In genomic region chr2:158615702-158616101, GRCm38 (mm10) we compare ENCODE assay signal across 15 mouse cellular contexts. TPM values are rescaled to one million over a fixed set of nuclear protein-coding genes. Genes with fewer than 3 reads are reported as not detected.
A peak's percentile ranks its signal among the peaks of the same experiment; 100 is the strongest.
DNase-seq lines count a peak whose midpoint lies in the region; ATAC-seq lines count a peak whose summit lies in the region.
"Had no signal": no experiment of that assay in that cellular context is flagged by ENCODE, and none has a peak within 500 bp of the region (broad histone marks: within the 10 kb centered on the region; RNA-seq: fewer than 3 reads in every experiment).

No protein-coding gene starts in this region.

- 0 out of 2 replicates have a peak, but pooled peaks cover 3% of the 10 kb centered on the region for H3K36me3 ChIP-seq in forebrain, embryonic 12.5 days (replicated peaks)
- no peaks in the 10 kb centered on the region for H3K36me3 ChIP-seq in hindbrain, embryonic 12.5 days
- H3K36me3 ChIP-seq in midbrain, embryonic 11.5 days (ENCODE audit: control insufficient read depth, insufficient read depth, low read length), result no peaks in the 10 kb centered on the region
- H3K36me3 ChIP-seq in neural tube, embryonic 13.5 days, result no peaks in the 10 kb centered on the region
- H3K36me3 ChIP-seq: liver, embryonic 15.5 days had no signal

- H3K27me3 ChIP-seq in forebrain, embryonic 12.5 days, result peaks cover 97% of the 10 kb centered on the region
- H3K27me3 ChIP-seq in hindbrain, embryonic 12.5 days, result peaks cover 93% of the 10 kb centered on the region
- peaks cover 77% of the 10 kb centered on the region for H3K27me3 ChIP-seq in midbrain, embryonic 11.5 days (ENCODE audit: control insufficient read depth, insufficient read depth, low read length)
- H3K27me3 ChIP-seq in neural tube, embryonic 13.5 days, result peaks cover 100% of the 10 kb centered on the region

- ATAC-seq in forebrain, embryonic 12.5 days (ENCODE audit: low FRiP score), result no peak
- no peak for ATAC-seq in hindbrain, embryonic 12.5 days (ENCODE audit: low FRiP score)
- no peak for ATAC-seq in midbrain, embryonic 11.5 days (ENCODE audit: low FRiP score)
- ATAC-seq in neural tube, embryonic 13.5 days (ENCODE audit: low read depth), result no peak

- peak overlapping the region; percentile 51 for H3K4me3 ChIP-seq in forebrain, embryonic 12.5 days (replicated peaks)
- H3K4me3 ChIP-seq in hindbrain, embryonic 12.5 days, result peak overlapping the region; percentile 49
- H3K4me3 ChIP-seq in midbrain, embryonic 11.5 days (ENCODE audit: low read depth, low read length), result peak overlapping the region; percentile 18; the same call in 1 of the 2 replicates
- peak overlapping the region; percentile 50 for H3K4me3 ChIP-seq in neural tube, embryonic 13.5 days
- H3K4me3 ChIP-seq: gastrocnemius, adult 2 months; liver, embryonic 15.5 days had no signal

- peak overlapping the region; percentile 43; the same call in 1 of the 2 replicates for H3K27ac ChIP-seq in forebrain, embryonic 12.5 days
- H3K27ac ChIP-seq in hindbrain, embryonic 12.5 days, result peak overlapping the region; percentile 70
- H3K27ac ChIP-seq in midbrain, embryonic 11.5 days (ENCODE audit: low read depth, low read length), result no peak overlapping the region
- H3K27ac ChIP-seq in neural tube, embryonic 13.5 days (replicated peaks), result peak overlapping the region; percentile 81
- H3K27ac ChIP-seq: gastrocnemius, adult 2 months; liver, embryonic 15.5 days had no signal

- peak overlapping the region; percentile 52 for H3K4me2 ChIP-seq in forebrain, embryonic 12.5 days
- H3K4me2 ChIP-seq in hindbrain, embryonic 12.5 days (replicated peaks), result peak overlapping the region; percentile 52
- H3K4me2 ChIP-seq in midbrain, embryonic 11.5 days, result peak overlapping the region; percentile 29
- peak overlapping the region; percentile 59 for H3K4me2 ChIP-seq in neural tube, embryonic 13.5 days

- peaks cover 30% of the 10 kb centered on the region for H3K4me1 ChIP-seq in forebrain, embryonic 12.5 days
- peaks cover 33% of the 10 kb centered on the region for H3K4me1 ChIP-seq in hindbrain, embryonic 12.5 days
- H3K4me1 ChIP-seq in midbrain, embryonic 11.5 days (ENCODE audit: control insufficient read depth, insufficient read depth, low read length), result peaks cover 14% of the 10 kb centered on the region
- H3K4me1 ChIP-seq in neural tube, embryonic 13.5 days (replicated peaks), result peaks cover 45% of the 10 kb centered on the region

- no peaks in the 10 kb centered on the region for H3K9me3 ChIP-seq in forebrain, embryonic 12.5 days
- no peaks in the 10 kb centered on the region for H3K9me3 ChIP-seq in hindbrain, embryonic 12.5 days (replicated peaks)
- no peaks in the 10 kb centered on the region for H3K9me3 ChIP-seq in midbrain, embryonic 11.5 days (ENCODE audit: control insufficient read depth, low read length)
- H3K9me3 ChIP-seq in neural tube, embryonic 13.5 days, result no peaks in the 10 kb centered on the region
- H3K9me3 ChIP-seq: liver, embryonic 15.5 days had no signal

- peak; percentile 90 for DNase-seq in midbrain, embryonic 11.5 days (ENCODE audit: low spot score, missing footprints)
- no peak for DNase-seq in heart, adult 11 months
- no peak for DNase-seq in cerebellum, postnatal 4 days (ENCODE audit: low spot score in 2 of 2)
- DNase-seq in kidney, adult 9 months, result no peak
- no peak for DNase-seq in layer of hippocampus, adult 8-10 months (ENCODE audit: low spot score in 2 of 2)
- DNase-seq: cerebellum, adult 11-12 months; gastrocnemius, adult 2 months; heart, postnatal 4 days; kidney, adult 2 months; thymus, postnatal 25 days had no signal

- H3K9ac ChIP-seq in forebrain, embryonic 12.5 days, result peak overlapping the region; percentile 74
- H3K9ac ChIP-seq in hindbrain, embryonic 12.5 days, result peak overlapping the region; percentile 69
- H3K9ac ChIP-seq in midbrain, embryonic 11.5 days (ENCODE audit: low read length), result 0 out of 2 replicates have a peak overlapping the region, but pooled peaks have one; percentile 30
- H3K9ac ChIP-seq in neural tube, embryonic 13.5 days, result peak overlapping the region; percentile 87
- H3K9ac ChIP-seq: liver, embryonic 15.5 days had no signal

- WGBS in forebrain, embryonic 12.5 days, result 1% methylated on average over 13 of the region's 13 CpGs
- 3% methylated on average over 13 of the region's 13 CpGs for WGBS in hindbrain, embryonic 12.5 days
- 2% methylated on average over 13 of the region's 13 CpGs for WGBS in midbrain, embryonic 11.5 days
- 1% methylated on average over 13 of the region's 13 CpGs for WGBS in neural tube, embryonic 13.5 days

RNA-seq across cellular contexts. Expression of gene Slc32a1, which starts 5.1 kb away (rescaled TPM):
- polyA plus RNA-seq in forebrain, embryonic 12.5 days (2016; fragmentation: Nextera tagmentation; extraction: Ambion mirVana), result 3.8 and 4.3 TPM in 2 replicates
- polyA plus RNA-seq in hindbrain, embryonic 12.5 days (2016; fragmentation: Nextera tagmentation; extraction: Ambion mirVana), result 3.5 and 4.3 TPM in 2 replicates
- 1.9 and 2.3 TPM in 2 replicates for polyA plus RNA-seq in midbrain, embryonic 11.5 days (2014; fragmentation: Nextera tagmentation; extraction: Ambion mirVana)
- polyA plus RNA-seq in neural tube, embryonic 13.5 days (2015; fragmentation: Nextera tagmentation; extraction: Ambion mirVana), result 6.2 and 7.4 TPM in 2 replicates
- 10 to 100 TPM; 62.7 to 69.9 (median 64.8) TPM for total RNA-seq in layer of hippocampus, adult 8-10 months (2022)
- total RNA-seq: gastrocnemius, adult 2 months; heart, postnatal 4 days had no signal
- polyA plus RNA-seq: kidney, adult 2 months; liver, embryonic 15.5 days; stomach, embryonic 14.5 days had no signal

RNA-seq across cellular contexts. Expression of gene Actr5, which starts 9.0 kb away (rescaled TPM):
- polyA plus RNA-seq in forebrain, embryonic 12.5 days (2016; fragmentation: Nextera tagmentation; extraction: Ambion mirVana), result 20.3 and 22.6 TPM in 2 replicates
- 21.1 and 23.7 TPM in 2 replicates for polyA plus RNA-seq in hindbrain, embryonic 12.5 days (2016; fragmentation: Nextera tagmentation; extraction: Ambion mirVana)
- polyA plus RNA-seq in midbrain, embryonic 11.5 days (2014; fragmentation: Nextera tagmentation; extraction: Ambion mirVana), result 15.3 and 16.0 TPM in 2 replicates
- 10.5 and 11.1 TPM in 2 replicates for polyA plus RNA-seq in neural tube, embryonic 13.5 days (2015; fragmentation: Nextera tagmentation; extraction: Ambion mirVana)
- total RNA-seq in layer of hippocampus, adult 8-10 months (2022), result 10 to 100 TPM; 14.3 to 15.1 (median 14.7) TPM

RNA-seq across cellular contexts. Expression of gene Ppp1r16b, which starts 49.5 kb away (rescaled TPM):
- polyA plus RNA-seq in forebrain, embryonic 12.5 days (2016; fragmentation: Nextera tagmentation; extraction: Ambion mirVana), result 2.9 and 3.2 TPM in 2 replicates
- polyA plus RNA-seq in hindbrain, embryonic 12.5 days (2016; fragmentation: Nextera tagmentation; extraction: Ambion mirVana), result 3.7 and 3.8 TPM in 2 replicates
- 3.2 and 3.3 TPM in 2 replicates for polyA plus RNA-seq in midbrain, embryonic 11.5 days (2014; fragmentation: Nextera tagmentation; extraction: Ambion mirVana)
- 9.8 and 9.9 TPM in 2 replicates for polyA plus RNA-seq in neural tube, embryonic 13.5 days (2015; fragmentation: Nextera tagmentation; extraction: Ambion mirVana)
- total RNA-seq in layer of hippocampus, adult 8-10 months (2022), result 100 to 1,000 TPM; 118 to 142 (median 128) TPM

Comparison
In these comparisons a context has a peak if more than half of its experiments do, and no peak if none do; other contexts are left out.
1. H3K9ac ChIP-seq: peak in every context shown above with its lines; median percentile 87 in neural tube, embryonic 13.5 days; 74 in forebrain, embryonic 12.5 days; 69 in hindbrain, embryonic 12.5 days; 30 in midbrain, embryonic 11.5 days.